Mouse (Mus musculus) left cerebral cortex, postnatal 4 days (tissue): Measurements from ENCODE around the gene Kank1. TPM values are rescaled to one million over a fixed set of nuclear protein-coding genes. Genes with fewer than 3 reads are reported as not detected.

Experiments
- DNase-seq: peaks from one replicate; pipeline ENCODE4 v3.0.0-alpha.2; 2022
- intact Hi-C: fragments of 180-260 bp; cut with DNase I; formaldehyde crosslinking; loops from one replicate; pipeline ENCODE4 v1.15.1; 2025
- total RNA-seq, 2 experiments: library from RNA; stranded (reverse); gene quantifications; 2 replicates each; pipeline ENCODE4 v1.2.3; 2021

The Kank1 gene
- total RNA-seq, 2 experiments from 2014 or later: 10.7 to 13.4 TPM

- no peak for DNase-seq
- intact Hi-C loops: no loop called here
These were observed 162.9 kb downstream of the Kank1 start for GRCm38 (mm10) chr19:25399511-25400211.

GRCm38 (mm10) chr19:25400212-25400913 lies 163.6 kb downstream of the Kank1 start:
- intact Hi-C loops: no loop called here
- DNase-seq: no peak

DNA sequence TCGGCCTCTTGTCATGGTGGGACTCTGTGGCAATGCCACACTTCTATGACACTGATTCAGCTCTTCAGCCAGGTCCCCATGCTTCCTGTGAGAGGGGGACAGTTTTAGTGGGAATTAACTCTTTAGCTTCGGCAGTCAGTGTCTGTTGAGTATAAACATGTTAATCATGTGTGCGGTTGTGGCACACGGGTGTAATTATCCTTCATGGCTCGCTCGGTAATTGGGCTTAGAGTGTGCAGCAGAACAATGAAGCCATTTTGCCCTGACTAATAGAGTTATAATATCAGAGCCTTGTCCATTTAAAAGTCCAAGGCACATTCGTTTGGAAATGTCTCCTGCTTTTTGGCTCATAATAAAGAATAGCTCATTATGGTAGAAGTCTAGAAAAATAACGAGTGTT lies 164.7 kb downstream of the Kank1 start:
- intact Hi-C loops: no loop called here
- DNase-seq: no peak

DNA sequence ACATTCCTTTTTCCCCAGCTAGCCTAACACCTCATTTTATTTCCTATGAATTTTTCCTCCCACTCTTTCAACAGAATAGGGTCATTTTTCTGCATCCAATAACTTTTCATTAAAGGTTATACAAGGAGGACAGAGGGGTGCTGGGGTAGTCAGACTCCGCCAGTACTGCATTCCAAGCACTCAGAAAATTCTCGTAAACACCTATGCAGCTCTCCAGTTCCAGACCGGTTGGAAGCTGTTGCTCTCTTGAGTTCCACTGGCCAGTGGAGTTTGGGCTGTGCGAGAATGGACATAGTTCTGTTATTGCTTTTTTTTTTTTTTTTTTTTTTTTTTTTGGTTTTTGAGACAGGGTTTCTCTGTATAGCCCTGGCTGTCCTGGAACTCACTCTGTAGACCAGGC lies 167.4 kb downstream of the Kank1 start:
- intact Hi-C loops: no loop called here
- no peak for DNase-seq

DNA sequence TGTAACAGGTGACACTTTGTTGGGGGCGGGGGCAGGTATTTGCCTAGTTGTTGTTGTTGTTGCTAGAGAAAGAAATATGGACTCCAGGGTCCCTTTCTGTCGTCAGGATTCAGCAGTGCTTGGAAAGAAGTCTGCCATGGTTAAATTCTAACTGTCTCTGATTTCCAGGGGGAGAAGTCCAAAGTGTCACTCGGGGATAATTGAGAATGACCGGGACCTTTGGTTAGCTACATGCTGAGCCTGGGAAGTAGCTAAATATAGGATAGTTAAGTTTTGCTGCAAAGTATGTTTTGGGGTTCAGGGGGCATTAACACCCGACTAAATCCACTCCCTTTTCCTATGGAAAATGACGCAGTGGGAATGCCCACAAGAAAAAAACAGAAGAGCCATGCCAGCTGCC lies 169.2 kb downstream of the Kank1 start:
- intact Hi-C loops: no loop called here
- no peak for DNase-seq

GRCm38 (mm10) chr19:25406481-25407184 lies 169.9 kb downstream of the Kank1 start:
- peak; percentile 35 for DNase-seq
- intact Hi-C loops: no loop called here

GRCm38 (mm10) chr19:25407185-25407886 lies 170.6 kb downstream of the Kank1 start:
- intact Hi-C loops: no loop called here
- no peak for DNase-seq

GRCm38 (mm10) chr19:25407887-25408236 lies 171.1 kb downstream of the Kank1 start:
- no peak for DNase-seq
- intact Hi-C loops: no loop called here

- DNase-seq: no peak
- intact Hi-C loops: no loop called here
These were observed 172.5 kb downstream of the Kank1 start for GRCm38 (mm10) chr19:25409239-25409638.

- intact Hi-C loops: no loop called here
- DNase-seq: no peak
These were observed 174.6 kb downstream of the Kank1 start for GRCm38 (mm10) chr19:25411353-25411752.

DNA sequence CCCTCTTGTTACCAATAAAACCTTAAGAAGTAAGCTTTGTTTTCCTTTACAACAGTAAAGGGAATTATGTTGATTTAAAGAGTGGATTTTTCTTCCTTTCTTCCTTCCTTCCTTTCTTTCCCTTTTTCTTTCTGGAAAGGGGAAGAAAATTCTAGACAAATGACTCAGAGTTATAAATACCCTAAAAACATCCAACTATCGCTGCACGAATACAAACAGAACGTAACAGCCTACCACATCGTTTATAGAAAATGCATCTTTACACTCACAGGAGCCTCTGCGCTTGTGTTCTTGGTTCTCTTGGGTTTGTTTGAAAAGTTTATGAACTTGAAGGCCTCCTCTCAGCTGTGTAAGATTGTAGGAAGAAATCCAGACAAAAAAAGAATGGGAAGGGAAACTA lies 178.7 kb downstream of the Kank1 start:
- intact Hi-C loops: no loop called here
- no peak for DNase-seq

- intact Hi-C loops: no loop called here
- DNase-seq: no peak
These were observed 180.9 kb downstream of the Kank1 start for GRCm38 (mm10) chr19:25417671-25418070.

GRCm38 (mm10) chr19:25419983-25420382 lies 183.2 kb downstream of the Kank1 start:
- DNase-seq: no peak
- intact Hi-C loops: no loop called here

- no peak for DNase-seq
- intact Hi-C loops: no loop called here
These were observed 185.3 kb downstream of the Kank1 start for GRCm38 (mm10) chr19:25422096-25422495.

DNA sequence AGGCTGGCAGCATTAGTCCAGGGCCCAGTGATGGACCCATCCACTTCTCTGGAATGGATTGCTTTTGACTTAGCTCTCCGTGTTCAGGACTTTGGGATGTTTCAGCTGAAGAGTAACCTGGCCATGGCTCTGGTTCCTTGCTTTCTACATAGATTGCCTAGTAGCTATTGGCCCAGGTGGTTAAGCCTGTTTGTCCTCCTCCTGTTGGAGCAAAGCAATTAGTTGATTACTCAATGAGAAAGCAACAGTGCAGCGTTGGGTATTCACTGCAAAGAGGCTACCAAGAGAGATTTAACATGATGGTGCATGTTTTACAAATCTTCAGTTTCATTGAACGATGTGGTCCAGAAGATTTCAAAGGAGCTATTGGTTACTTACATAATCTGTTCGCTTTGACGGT lies 186.6 kb downstream of the Kank1 start:
- DNase-seq: no peak
- intact Hi-C loops: no loop called here

- DNase-seq: no peak
- intact Hi-C loops: no loop called here
These were observed 189.7 kb downstream of the Kank1 start for GRCm38 (mm10) chr19:25426431-25426830.

GRCm38 (mm10) chr19:25427886-25428285 lies 191.1 kb downstream of the Kank1 start:
- intact Hi-C loops: no loop called here
- DNase-seq: no peak

DNA sequence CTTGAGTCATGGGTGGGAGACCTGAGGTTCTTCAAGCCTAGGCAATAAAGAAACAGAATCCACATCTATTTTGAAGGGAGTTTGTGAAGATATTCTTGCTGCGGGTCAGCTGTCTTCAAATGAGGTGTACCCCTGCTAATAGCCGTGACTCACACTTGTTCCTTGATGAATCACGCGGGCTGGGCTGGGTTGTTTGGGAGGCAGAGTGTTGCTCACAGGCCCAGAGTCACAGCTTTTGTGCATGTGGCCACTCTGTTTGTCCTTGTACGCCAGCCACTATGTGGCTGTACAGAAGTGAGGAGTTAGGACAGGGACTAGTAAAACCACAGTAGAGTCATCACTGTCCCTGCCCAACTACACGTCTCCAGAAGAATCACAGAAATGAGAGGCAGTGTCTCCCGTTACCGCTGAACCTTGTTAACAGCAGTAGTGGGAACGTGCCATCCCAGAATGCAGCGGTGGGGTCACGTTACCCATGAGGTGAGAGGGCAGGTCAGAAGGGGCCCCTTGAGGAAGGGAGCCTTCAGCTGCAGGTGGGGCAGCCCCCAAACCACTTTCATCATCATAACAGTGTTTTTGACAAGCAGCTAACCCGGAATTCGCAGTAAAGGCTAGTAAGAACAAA lies 191.7 kb downstream of the Kank1 start:
- DNase-seq: no peak

GRCm38 (mm10) chr19:25431431-25431830 lies 194.7 kb downstream of the Kank1 start:
- intact Hi-C loops: no loop called here
- no peak for DNase-seq

More for the DNA sequence above, 191.7 kb downstream of the Kank1 start:
- intact Hi-C loops: no loop called here

DNA sequence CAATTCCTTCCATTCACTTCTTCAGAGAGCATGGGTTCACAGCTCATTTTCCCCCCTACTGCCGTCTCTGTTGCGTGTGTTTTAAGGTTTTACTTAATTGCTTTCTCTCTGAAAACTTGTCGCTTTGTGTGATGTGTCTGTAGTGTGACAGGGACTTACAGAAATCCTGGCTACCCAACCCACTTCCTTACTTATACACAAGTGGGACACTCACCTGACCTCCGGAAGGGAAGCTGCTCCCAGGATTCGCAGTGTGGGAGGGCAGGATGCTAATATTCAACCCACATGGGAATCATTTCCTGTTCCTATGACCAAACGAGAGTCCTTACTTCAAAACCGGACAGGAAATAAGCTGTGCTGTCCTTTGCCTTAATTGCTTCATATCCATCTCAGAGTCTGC lies 195.1 kb downstream of the Kank1 start:
- no peak for DNase-seq
- intact Hi-C loops: no loop called here

GRCm38 (mm10) chr19:25433169-25433690 lies 196.5 kb downstream of the Kank1 start:
- intact Hi-C loops: no loop called here
- DNase-seq: no peak
